Mouse (Mus musculus): ENCODE results near the gene Gad1. TPM values are rescaled to one million over a fixed set of nuclear protein-coding genes. Genes with fewer than 3 reads are reported as not detected.

The Gad1 gene
- polyA plus RNA-seq, 1 experiment from 2014 or later = 0.12 TPM

DNA sequence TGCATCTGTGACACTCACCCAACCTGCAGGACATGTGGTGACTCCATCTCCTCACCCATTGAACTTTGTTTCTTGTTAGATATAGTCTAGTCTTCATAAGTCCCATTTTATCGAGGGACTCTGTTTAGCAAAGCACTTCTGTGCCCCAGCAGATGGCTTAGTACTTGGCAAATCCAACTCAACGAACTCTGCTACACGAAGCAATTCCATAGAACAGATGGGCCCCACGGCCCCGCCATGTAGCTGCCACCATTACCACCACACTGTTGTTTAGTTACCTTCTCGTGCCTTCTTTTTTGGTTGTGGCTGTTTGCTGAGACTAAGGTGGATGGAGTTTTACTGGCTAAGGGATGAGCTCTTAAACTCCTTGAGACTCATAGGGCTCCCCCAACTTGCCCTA is 35.3 kb downstream of the Gad1 start:
- Histone ChIP-seq H3K9ac (ENCODE audit: low read depth, low read length) (no peak overlapping the region), H3K4me1 (replicated peaks; ENCODE audit: control insufficient read depth, insufficient read depth, low read length) (no peaks in the 10 kb centered on the region), H3K9me3 (ENCODE audit: control insufficient read depth) (no peaks in the 10 kb centered on the region), H3K36me3 (ENCODE audit: control insufficient read depth, insufficient read depth) (no peaks in the 10 kb centered on the region), H3K4me3 (ENCODE audit: low read depth, low read length) (no peak overlapping the region), H3K27ac (ENCODE audit: low read depth, low read length) (no peak overlapping the region), H3K4me2 (replicated peaks; ENCODE audit: low read depth) (no peak overlapping the region), H3K27me3 (replicated peaks; ENCODE audit: control insufficient read depth, insufficient read depth, low read length) (0 out of 2 replicates have a peak, but pooled peaks cover 4% of the 10 kb centered on the region)
- TF ChIP-seq CTCF (IDR thresholded peaks at IDR 0.05; ENCODE audit: low read depth) = no peak
- no peak for ATAC-seq
- WGBS = 86% methylated on average over 6 of the region's 6 CpGs

DNA sequence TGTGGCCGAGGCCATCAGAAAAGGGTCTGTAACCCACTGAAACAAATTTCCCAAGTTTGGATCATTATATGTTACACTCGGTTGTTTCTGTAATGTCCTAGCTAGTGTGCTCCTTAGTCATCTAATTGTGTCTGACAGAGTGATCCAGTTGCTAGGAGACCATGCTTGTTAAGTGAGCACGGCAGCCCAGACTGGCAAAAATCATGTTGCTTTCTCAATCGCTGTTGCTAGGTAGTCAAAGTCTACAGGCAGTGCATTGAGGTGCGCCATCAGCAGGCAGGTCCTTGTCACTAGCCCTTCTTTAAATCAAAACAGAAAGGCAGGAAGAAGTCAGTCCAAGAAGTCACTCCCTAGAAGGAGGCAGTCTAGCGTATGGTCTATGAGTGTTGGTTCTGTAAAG is 39.6 kb downstream of the Gad1 start:
- no peaks in the 10 kb centered on the region for H3K27me3 ChIP-seq (replicated peaks; ENCODE audit: control insufficient read depth, insufficient read depth, low read length)
- no peak overlapping the region for H3K27ac ChIP-seq (ENCODE audit: low read depth, low read length)
- no peak for ATAC-seq
- no peak overlapping the region for H3K9ac ChIP-seq (ENCODE audit: low read depth, low read length)
- H3K4me1 ChIP-seq (replicated peaks; ENCODE audit: control insufficient read depth, insufficient read depth, low read length) = no peaks in the 10 kb centered on the region
- H3K4me2 ChIP-seq (replicated peaks; ENCODE audit: low read depth) = no peak overlapping the region
- WGBS = 69% methylated on average over 6 of the region's 6 CpGs
- H3K36me3 ChIP-seq (ENCODE audit: control insufficient read depth, insufficient read depth) = no peaks in the 10 kb centered on the region
- no peak for TF ChIP-seq CTCF (IDR thresholded peaks at IDR 0.05; ENCODE audit: low read depth)
- H3K4me3 ChIP-seq (ENCODE audit: low read depth, low read length) = no peak overlapping the region
- no peaks in the 10 kb centered on the region for H3K9me3 ChIP-seq (ENCODE audit: control insufficient read depth)

DNA sequence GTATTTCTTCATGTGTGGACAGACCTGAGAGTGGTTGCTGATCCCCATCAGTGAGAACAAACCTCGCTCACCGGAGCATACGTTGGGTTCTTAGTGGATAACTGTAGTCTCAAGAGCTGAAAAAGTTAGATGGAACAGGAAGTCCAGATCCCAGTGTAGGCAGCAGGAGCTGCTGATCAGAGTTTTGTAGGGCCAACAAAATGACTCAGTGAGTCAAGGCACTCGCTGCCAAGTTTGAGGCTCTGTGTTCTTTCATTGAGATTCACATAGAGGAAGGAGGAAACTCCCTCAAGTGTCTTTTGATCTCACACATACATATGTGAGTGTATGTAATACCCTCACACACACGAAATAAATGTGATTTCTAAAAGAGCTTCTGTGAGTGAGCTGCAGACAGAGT is 40.8 kb downstream of the Gad1 start:
- no peaks in the 10 kb centered on the region for H3K27me3 ChIP-seq (replicated peaks; ENCODE audit: control insufficient read depth, insufficient read depth, low read length)
- WGBS = 81% methylated on average over 5 of the region's 5 CpGs
- H3K4me2 ChIP-seq (replicated peaks; ENCODE audit: low read depth) = no peak overlapping the region
- no peak overlapping the region for H3K27ac ChIP-seq (ENCODE audit: low read depth, low read length)
- no peaks in the 10 kb centered on the region for H3K9me3 ChIP-seq (ENCODE audit: control insufficient read depth)
- no peak overlapping the region for H3K9ac ChIP-seq (ENCODE audit: low read depth, low read length)
- H3K4me1 ChIP-seq (replicated peaks; ENCODE audit: control insufficient read depth, insufficient read depth, low read length) = no peaks in the 10 kb centered on the region
- no peaks in the 10 kb centered on the region for H3K36me3 ChIP-seq (ENCODE audit: control insufficient read depth, insufficient read depth)
- TF ChIP-seq CTCF (IDR thresholded peaks at IDR 0.05; ENCODE audit: low read depth) = no peak
- H3K4me3 ChIP-seq (ENCODE audit: low read depth, low read length) = no peak overlapping the region
- no peak for ATAC-seq

DNA sequence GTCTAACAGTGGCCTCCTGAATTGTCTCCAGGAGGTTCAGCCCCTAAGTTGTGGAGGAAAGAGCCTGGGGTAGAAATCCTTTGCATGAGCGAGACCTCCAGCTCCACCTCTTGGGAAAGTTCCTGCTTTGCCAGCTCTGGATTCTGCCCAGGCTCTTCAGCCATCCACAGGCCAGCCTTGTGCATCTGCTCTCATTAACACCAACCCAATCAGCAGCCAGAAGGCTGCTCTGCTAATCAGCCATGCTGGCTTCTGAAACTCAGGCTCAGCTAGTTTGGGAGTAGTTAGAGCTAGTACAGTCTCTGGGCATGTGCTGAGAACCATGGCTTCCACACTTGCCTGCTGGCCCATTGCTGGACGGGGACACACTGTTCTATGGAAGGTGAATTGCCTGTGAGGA is 43.0 kb downstream of the Gad1 start:
- Histone ChIP-seq H3K27ac (ENCODE audit: low read depth, low read length) (no peak overlapping the region), H3K27me3 (replicated peaks; ENCODE audit: control insufficient read depth, insufficient read depth, low read length) (no peaks in the 10 kb centered on the region), H3K9ac (ENCODE audit: low read depth, low read length) (no peak overlapping the region), H3K36me3 (ENCODE audit: control insufficient read depth, insufficient read depth) (no peaks in the 10 kb centered on the region), H3K9me3 (ENCODE audit: control insufficient read depth) (no peaks in the 10 kb centered on the region), H3K4me2 (replicated peaks; ENCODE audit: low read depth) (no peak overlapping the region), H3K4me1 (replicated peaks; ENCODE audit: control insufficient read depth, insufficient read depth, low read length) (no peaks in the 10 kb centered on the region), H3K4me3 (ENCODE audit: low read depth, low read length) (no peak overlapping the region)
- 78% methylated on average over 2 of the region's 2 CpGs for WGBS
- TF ChIP-seq CTCF (IDR thresholded peaks at IDR 0.05; ENCODE audit: low read depth) = no peak
- ATAC-seq = no peak

DNA sequence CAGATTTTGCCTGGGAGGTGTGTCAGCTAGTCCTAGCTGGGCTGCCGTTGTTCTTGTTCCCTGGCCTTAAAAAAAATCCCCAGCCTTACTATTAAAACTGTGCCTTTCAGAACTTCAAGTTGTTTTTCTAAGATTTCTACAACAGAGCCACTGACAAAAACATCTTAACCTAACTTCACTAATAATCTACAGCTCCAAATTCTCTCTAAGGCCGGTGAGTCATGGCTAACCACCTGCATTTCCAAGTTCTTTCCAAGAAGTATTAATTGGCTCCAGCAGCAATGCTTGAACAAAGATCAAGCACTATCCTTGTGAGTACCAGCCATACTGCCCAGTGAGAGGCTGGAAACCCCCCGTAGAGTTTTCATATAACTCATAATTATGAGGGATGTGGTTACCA is 56.9 kb downstream of the Gad1 start:
- H3K4me2 ChIP-seq (replicated peaks; ENCODE audit: low read depth) = no peak overlapping the region
- H3K27ac ChIP-seq (ENCODE audit: low read depth, low read length) = no peak overlapping the region
- no peak for TF ChIP-seq CTCF (IDR thresholded peaks at IDR 0.05; ENCODE audit: low read depth)
- no peak overlapping the region for H3K4me3 ChIP-seq (ENCODE audit: low read depth, low read length)
- H3K4me1 ChIP-seq (replicated peaks; ENCODE audit: control insufficient read depth, insufficient read depth, low read length) = no peaks in the 10 kb centered on the region
- no peak for ATAC-seq
- H3K27me3 ChIP-seq (replicated peaks; ENCODE audit: control insufficient read depth, insufficient read depth, low read length) = no peaks in the 10 kb centered on the region
- no peaks in the 10 kb centered on the region for H3K9me3 ChIP-seq (ENCODE audit: control insufficient read depth)
- no peaks in the 10 kb centered on the region for H3K36me3 ChIP-seq (ENCODE audit: control insufficient read depth, insufficient read depth)
- WGBS = 77% methylated on average over 3 of the region's 3 CpGs
- H3K9ac ChIP-seq (ENCODE audit: low read depth, low read length) = no peak overlapping the region

DNA sequence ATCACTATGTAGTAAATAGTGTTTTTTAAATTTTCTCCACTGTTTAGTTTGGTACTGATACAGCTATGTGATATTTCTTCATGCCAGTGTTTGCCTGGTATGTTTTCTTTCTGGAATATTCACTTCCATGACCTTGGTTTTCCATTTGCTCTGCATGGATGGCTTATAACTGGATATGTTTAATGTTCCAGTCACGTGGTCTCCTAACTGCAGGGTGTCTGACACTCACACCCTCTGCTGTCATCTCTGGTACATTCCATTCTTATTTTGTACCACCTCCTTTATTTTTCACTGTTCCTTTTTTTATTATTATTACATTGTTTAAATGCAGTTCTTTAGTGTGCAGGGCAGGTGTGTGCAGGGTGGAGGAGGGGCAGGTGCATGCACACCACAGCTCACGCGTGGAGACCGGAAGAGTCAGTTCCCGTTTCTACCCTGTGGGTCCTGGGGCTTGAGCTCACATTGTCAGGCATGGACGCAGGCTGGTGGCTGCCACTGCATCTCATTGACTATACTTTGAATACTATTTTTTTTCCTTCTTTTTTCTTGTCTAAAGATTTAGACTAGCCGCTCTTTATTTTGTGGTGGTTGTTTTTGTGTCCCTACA is 62.0 kb downstream of the Gad1 start:
- H3K9ac ChIP-seq (ENCODE audit: low read depth, low read length) = no peak overlapping the region
- no peak for TF ChIP-seq CTCF (IDR thresholded peaks at IDR 0.05; ENCODE audit: low read depth)
- no peak for ATAC-seq
- H3K36me3 ChIP-seq (ENCODE audit: control insufficient read depth, insufficient read depth) = no peaks in the 10 kb centered on the region
- H3K4me2 ChIP-seq (replicated peaks; ENCODE audit: low read depth) = no peak overlapping the region
- H3K27me3 ChIP-seq (replicated peaks; ENCODE audit: control insufficient read depth, insufficient read depth, low read length) = no peaks in the 10 kb centered on the region
- no peak overlapping the region for H3K4me3 ChIP-seq (ENCODE audit: low read depth, low read length)
- no peaks in the 10 kb centered on the region for H3K4me1 ChIP-seq (replicated peaks; ENCODE audit: control insufficient read depth, insufficient read depth, low read length)
- WGBS = 73% methylated on average over 7 of the region's 7 CpGs
- H3K27ac ChIP-seq (ENCODE audit: low read depth, low read length) = no peak overlapping the region
- no peaks in the 10 kb centered on the region for H3K9me3 ChIP-seq (ENCODE audit: control insufficient read depth)

DNA sequence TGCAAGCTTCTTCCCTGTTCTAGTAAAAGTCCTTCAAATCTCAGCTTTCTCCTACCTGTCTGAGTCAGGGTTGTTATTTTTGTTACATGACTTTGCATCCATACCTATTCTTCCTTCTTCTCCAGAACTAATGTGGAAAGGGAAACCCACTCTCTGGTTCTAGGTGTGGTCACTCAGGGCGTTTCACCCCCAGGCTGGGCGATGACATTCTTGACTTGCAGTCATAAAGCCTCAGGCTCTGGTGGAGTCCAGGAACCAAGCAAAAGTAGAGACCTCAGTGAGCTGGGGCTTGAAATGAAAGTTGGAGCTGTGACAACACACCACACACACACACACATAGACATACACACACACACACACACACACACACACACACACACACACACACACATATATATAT is 63.2 kb downstream of the Gad1 start:
- H3K27me3 ChIP-seq (replicated peaks; ENCODE audit: control insufficient read depth, insufficient read depth, low read length) = no peaks in the 10 kb centered on the region
- H3K4me3 ChIP-seq (ENCODE audit: low read depth, low read length) = no peak overlapping the region
- no peaks in the 10 kb centered on the region for H3K4me1 ChIP-seq (replicated peaks; ENCODE audit: control insufficient read depth, insufficient read depth, low read length)
- no peaks in the 10 kb centered on the region for H3K36me3 ChIP-seq (ENCODE audit: control insufficient read depth, insufficient read depth)
- no peak for ATAC-seq
- no peak overlapping the region for H3K4me2 ChIP-seq (replicated peaks; ENCODE audit: low read depth)
- no peak for TF ChIP-seq CTCF (IDR thresholded peaks at IDR 0.05; ENCODE audit: low read depth)
- H3K9me3 ChIP-seq (ENCODE audit: control insufficient read depth) = no peaks in the 10 kb centered on the region
- 69% methylated on average over 2 of the region's 2 CpGs for WGBS
- no peak overlapping the region for H3K9ac ChIP-seq (ENCODE audit: low read depth, low read length)
- H3K27ac ChIP-seq (ENCODE audit: low read depth, low read length) = no peak overlapping the region
